Mouse (Mus musculus): ENCODE measurements at regions not wholly inside any gene's neighbourhood (a gene's known extent, or its start where the extent isn't known, plus 50 kb on each side); places are given as distances from the start of the nearest gene placed in this dataset.
"Not testable (repeated sequence)": the region's sequence is repeated elsewhere in the genome, so short reads cannot be mapped to it uniquely, and the experiment has no call there.

DNA sequence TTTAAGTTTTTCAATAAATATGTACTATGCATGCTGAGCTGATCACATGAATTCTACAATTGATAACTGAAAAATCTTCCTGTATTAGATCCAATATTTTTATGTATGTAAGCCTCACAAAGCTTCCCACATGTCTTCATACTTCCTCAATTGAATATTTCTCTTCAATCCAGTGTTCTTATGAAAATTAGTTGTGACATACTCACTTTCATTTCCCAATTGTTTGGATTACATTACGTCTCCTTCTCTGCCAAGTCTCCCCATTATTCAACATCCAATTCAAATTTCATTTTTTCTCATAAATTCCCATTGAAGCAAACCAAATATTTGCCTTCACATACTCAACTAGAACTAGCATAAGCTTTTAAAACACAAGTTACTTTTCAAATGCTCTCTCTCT, 76.3 kb upstream of the Gucy1a1 start:
- Histone ChIP-seq H3K4me1 (ENCODE audit: control insufficient read depth, insufficient read depth, low read length) (no peaks in the 10 kb centered on the region), H3K9me3 (ENCODE audit: control insufficient read depth, low read depth, low read length) (no peaks in the 10 kb centered on the region), H3K27ac (ENCODE audit: low read length) (no peak overlapping the region), H3K27me3 (ENCODE audit: control insufficient read depth, insufficient read depth, low read length) (no peaks in the 10 kb centered on the region), H3K4me2 (replicated peaks; ENCODE audit: low read depth, low read length) (no peak overlapping the region), H3K9ac (replicated peaks; ENCODE audit: low read depth, low read length) (no peak overlapping the region), H3K4me3 (ENCODE audit: low read depth, low read length) (no peak overlapping the region), H3K36me3 (ENCODE audit: control insufficient read depth, insufficient read depth, low read length) (no peaks in the 10 kb centered on the region)
- 42% methylated on average over 1 of the region's 1 CpGs for WGBS
- no peak for ATAC-seq (ENCODE audit: insufficient number of reproducible peaks, insufficient read depth, low FRiP score, low read depth)

DNA sequence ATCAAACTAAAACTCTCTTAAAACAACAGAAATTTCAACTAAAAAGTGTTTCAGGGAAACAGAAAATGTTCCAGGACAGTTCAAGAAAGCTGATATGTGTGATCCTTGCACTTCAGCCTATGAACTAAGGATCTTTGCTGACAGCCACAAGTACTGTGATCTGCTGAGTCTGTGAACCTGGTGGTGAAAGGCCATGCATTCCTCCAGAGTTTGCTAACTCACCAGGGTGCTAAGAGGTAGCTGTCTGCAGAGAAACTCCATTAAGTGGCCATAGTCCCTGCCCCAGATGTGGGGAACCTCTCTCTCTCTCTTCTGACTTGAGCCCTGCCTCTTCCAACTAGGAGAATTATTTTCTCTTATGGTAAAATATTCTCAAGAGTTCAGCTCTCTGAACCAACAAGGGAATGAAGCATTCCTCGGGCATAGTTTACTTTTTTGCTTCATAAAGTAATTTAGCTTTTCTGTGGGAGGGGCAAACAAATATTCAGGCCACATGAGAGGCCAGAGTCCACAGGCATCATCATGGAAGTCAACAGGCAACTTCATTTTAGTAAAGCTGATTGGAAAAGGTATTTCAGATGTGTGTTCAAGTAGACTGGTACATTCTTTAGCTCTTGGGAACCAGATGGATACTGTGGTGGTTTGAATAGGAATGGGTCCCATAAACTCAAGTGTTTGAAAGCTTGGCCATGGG, 73.8 kb upstream of the Gucy1a1 start:
- H3K27me3 ChIP-seq (ENCODE audit: control insufficient read depth, insufficient read depth, low read length); H3K4me3 ChIP-seq (ENCODE audit: low read depth, low read length); H3K27ac ChIP-seq (ENCODE audit: low read length); H3K9me3 ChIP-seq (ENCODE audit: control insufficient read depth, low read depth, low read length); H3K4me2 ChIP-seq (replicated peaks; ENCODE audit: low read depth, low read length); H3K36me3 ChIP-seq (ENCODE audit: control insufficient read depth, insufficient read depth, low read length); H3K9ac ChIP-seq (replicated peaks; ENCODE audit: low read depth, low read length); ATAC-seq (ENCODE audit: insufficient number of reproducible peaks, insufficient read depth, low FRiP score, low read depth); H3K4me1 ChIP-seq (ENCODE audit: control insufficient read depth, insufficient read depth, low read length): not testable (repeated sequence)
- WGBS: 33% methylated on average over 1 of the region's 1 CpGs

DNA sequence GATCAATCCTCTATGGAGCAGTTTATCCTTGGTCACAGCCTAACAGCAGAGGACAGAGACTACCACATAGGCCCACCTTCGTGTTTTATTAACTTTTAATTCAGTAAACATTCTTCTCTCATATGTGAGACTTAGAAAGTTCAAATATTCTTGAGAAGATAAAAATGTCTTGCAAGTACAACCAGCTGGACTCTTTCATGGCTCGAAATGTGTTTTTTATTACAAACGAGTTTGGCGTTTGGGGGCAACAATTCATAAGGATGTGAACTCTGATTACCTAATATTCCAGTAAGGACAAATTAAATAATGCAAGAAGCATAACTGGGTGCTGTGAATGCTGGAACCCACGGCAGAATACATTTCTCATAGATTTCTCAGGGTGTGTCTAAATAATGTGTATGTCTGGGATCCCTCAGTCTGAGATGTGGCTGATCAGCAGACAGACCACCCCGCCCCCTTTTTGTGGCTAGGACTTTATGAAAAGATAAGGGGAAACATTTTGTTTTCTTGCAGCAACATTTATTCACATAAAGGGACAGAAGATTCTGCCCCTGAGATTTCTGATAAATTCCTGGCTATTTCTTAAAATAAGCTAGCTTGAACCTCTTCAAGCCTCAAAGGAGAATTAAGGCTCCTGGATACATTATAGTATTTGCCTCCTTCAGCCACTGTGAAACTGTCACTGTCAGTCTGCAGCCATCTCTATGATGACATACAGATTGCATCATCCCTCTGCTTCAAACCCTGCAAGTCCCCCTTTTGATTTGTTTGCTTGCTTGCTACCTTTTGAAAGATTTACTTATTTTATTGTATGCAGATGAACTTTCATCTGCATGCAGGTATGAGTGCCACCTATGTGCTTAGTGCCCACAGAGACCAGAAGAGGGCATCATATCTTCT, 69.2 kb upstream of the Gucy1a1 start:
- no peaks in the 10 kb centered on the region for H3K27me3 ChIP-seq (ENCODE audit: control insufficient read depth, insufficient read depth, low read length)
- no peaks in the 10 kb centered on the region for H3K4me1 ChIP-seq (ENCODE audit: control insufficient read depth, insufficient read depth, low read length)
- no peaks in the 10 kb centered on the region for H3K36me3 ChIP-seq (ENCODE audit: control insufficient read depth, insufficient read depth, low read length)
- 49% methylated on average over 6 of the region's 6 CpGs for WGBS
- H3K4me2 ChIP-seq (replicated peaks; ENCODE audit: low read depth, low read length): no peak overlapping the region
- H3K9ac ChIP-seq (replicated peaks; ENCODE audit: low read depth, low read length): no peak overlapping the region
- ATAC-seq (ENCODE audit: insufficient number of reproducible peaks, insufficient read depth, low FRiP score, low read depth): no peak
- no peaks in the 10 kb centered on the region for H3K9me3 ChIP-seq (ENCODE audit: control insufficient read depth, low read depth, low read length)
- H3K4me3 ChIP-seq (ENCODE audit: low read depth, low read length): no peak overlapping the region
- H3K27ac ChIP-seq (ENCODE audit: low read length): no peak overlapping the region

DNA sequence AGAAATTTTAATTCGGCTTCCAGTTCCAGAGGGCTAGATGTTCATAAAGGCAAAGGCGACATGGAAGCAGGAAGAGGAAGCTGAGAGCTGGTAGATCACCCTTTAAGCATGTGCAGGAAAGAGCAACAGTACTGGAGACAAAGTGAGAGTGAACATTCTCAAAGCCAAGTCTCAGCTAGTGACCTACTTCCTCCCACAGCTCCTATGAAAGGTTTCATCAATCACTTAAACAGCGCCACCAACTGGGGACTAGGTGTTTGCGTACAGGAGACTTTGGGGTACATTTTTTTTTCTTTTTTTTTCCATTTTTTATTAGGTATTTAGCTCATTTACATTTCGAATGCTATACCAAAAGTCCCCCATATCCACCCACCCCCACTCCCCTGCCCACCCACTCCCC, 61.7 kb upstream of the Gucy1a1 start:
- H3K4me1 ChIP-seq (ENCODE audit: control insufficient read depth, insufficient read depth, low read length): no peaks in the 10 kb centered on the region
- no peak overlapping the region for H3K27ac ChIP-seq (ENCODE audit: low read length)
- no peak for ATAC-seq (ENCODE audit: insufficient number of reproducible peaks, insufficient read depth, low FRiP score, low read depth)
- no peak overlapping the region for H3K4me3 ChIP-seq (ENCODE audit: low read depth, low read length)
- no peaks in the 10 kb centered on the region for H3K9me3 ChIP-seq (ENCODE audit: control insufficient read depth, low read depth, low read length)
- WGBS: 88% methylated on average over 5 of the region's 5 CpGs
- H3K27me3 ChIP-seq (ENCODE audit: control insufficient read depth, insufficient read depth, low read length): no peaks in the 10 kb centered on the region
- H3K36me3 ChIP-seq (ENCODE audit: control insufficient read depth, insufficient read depth, low read length): no peaks in the 10 kb centered on the region
- H3K9ac ChIP-seq (replicated peaks; ENCODE audit: low read depth, low read length): no peak overlapping the region
- no peak overlapping the region for H3K4me2 ChIP-seq (replicated peaks; ENCODE audit: low read depth, low read length)

All from stomach, embryonic 14.5 days (tissue).